ENCODE assay signal across 8 mouse cellular contexts in the genomic region with DNA sequence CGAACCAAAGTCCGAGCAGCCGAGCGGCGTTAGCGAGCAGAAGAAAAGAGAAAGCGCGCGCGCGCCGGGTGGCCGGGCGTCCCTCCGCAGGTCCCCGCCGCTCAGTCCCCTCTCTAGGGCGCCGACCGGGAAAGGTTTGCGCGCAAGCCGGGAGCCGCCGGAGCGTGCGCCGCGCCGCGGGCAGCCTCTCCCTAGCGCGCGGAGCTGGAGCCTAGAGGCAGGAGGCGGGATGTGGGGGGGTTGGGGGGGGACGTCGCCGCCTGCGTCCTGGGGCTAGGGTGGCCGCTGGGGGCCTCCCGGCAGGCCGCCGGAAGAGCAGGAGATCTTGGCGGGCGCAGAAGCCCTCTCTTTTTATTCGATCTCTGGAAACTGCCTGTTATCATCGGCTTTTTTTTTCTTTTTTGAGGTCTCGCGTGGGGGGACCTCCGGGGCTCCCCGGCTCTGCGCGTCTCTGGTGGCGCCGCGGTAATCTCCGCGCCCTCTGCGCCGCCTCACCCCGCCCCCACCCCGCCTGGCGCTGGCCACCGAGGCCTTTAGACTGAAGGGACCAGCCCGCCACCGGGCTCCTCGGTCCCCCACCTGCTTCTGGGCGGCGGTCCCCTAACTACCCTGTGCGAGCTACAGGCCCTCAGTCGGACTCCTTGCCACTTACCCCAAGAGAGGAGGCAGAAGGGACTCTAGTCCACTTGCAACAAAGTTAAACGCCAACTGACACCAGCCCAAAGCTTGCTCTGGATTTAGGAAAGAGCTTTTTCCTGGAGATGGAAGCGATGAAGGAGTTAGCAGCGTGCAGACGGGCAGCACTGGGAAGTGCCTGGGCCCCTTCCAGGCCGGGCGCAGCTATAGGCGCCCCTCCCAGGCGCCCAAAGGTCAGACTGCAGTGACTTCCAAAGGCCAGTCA. TPM values are rescaled to one million over a fixed set of nuclear protein-coding genes. Genes with fewer than 3 reads are reported as not detected.
A peak's percentile ranks its signal among the peaks of the same experiment; 100 is the strongest.
DNase-seq lines count a peak whose midpoint lies in the region; ATAC-seq and TF ChIP-seq lines count a peak whose summit lies in the region.

A gene (minus strand): TSS at position 776 of the 901 bp plus-strand sequence.

- peaks cover 22% of the 10 kb centered on the region for H3K27me3 ChIP-seq in lung, embryonic 16.5 days (ENCODE audit: control insufficient read depth, insufficient read depth, low read depth, low read length)

- WGBS in lung, embryonic 16.5 days, result 2% methylated on average over 50 of the region's 79 CpGs
- WGBS in lung, adult 2 months, result 6% methylated on average over 77 of the region's 79 CpGs

- no peak for DNase-seq in lung, adult 2 months
- DNase-seq in embryo, embryonic 10.5 days (ENCODE audit: low spot score), result peak; percentile 70
- DNase-seq in kidney, postnatal 25 days, result peak; percentile 19 to 49
- peak; percentile 19 for DNase-seq in lung, postnatal 14 days
- DNase-seq in right cerebral cortex, postnatal 4 days, result peak; percentile 64
- DNase-seq in thymus, postnatal 36 days, result no peak

- H3K4me3 ChIP-seq in lung, embryonic 16.5 days (ENCODE audit: low read length), result peak within 1 kb of the TSS; percentile 60
- no peak within 1 kb of the TSS for H3K4me3 ChIP-seq in lung, adult 2 months (replicated peaks; ENCODE audit: extremely low read depth, low read depth, low read length)

- TF ChIP-seq CTCF in lung, adult 2 months (IDR thresholded peaks at IDR 0.05; ENCODE audit: insufficient read depth, low read length), result no peak

- TF ChIP-seq POLR2A in lung, adult 2 months (IDR thresholded peaks at IDR 0.05; ENCODE audit: borderline replicate concordance, extremely low read depth, low read depth, low read length), result no peak

- H3K4me1 ChIP-seq in lung, embryonic 16.5 days (replicated peaks; ENCODE audit: control insufficient read depth, insufficient read depth, low read length), result peaks cover 24% of the 10 kb centered on the region
- H3K4me1 ChIP-seq in lung, adult 2 months (ENCODE audit: control insufficient read depth, insufficient read depth, low read length), result peaks cover 2% of the 10 kb centered on the region; the same call in 1 of the 2 replicates

- H3K36me3 ChIP-seq in lung, embryonic 16.5 days (ENCODE audit: control insufficient read depth, insufficient read depth, low read length), result no peaks in the 10 kb centered on the region

- ATAC-seq in lung, embryonic 16.5 days (ENCODE audit: low read depth), result peak; percentile 80
- ATAC-seq in granulocyte monocyte progenitor cell, adult 5-6 weeks (replicated peaks; ENCODE audit: poor library complexity, severe bottlenecking), result peak; percentile 46

- no peak within 1 kb of the TSS for H3K27ac ChIP-seq in lung, embryonic 16.5 days (ENCODE audit: low read length)

- peak within 1 kb of the TSS; percentile 87 for H3K4me2 ChIP-seq in lung, embryonic 16.5 days (ENCODE audit: low read depth, low read length)

- H3K9ac ChIP-seq in lung, embryonic 16.5 days (ENCODE audit: low read length), result peak within 1 kb of the TSS; percentile 64

- H3K9me3 ChIP-seq in lung, embryonic 16.5 days (ENCODE audit: control insufficient read depth, low read length), result no peaks in the 10 kb centered on the region

RNA-seq across cellular contexts. Expression of the gene that starts here (rescaled TPM):
- 0.70 and 0.78 TPM in 2 replicates for polyA plus RNA-seq in lung, embryonic 16.5 days (2015; fragmentation: Nextera tagmentation; extraction: Ambion mirVana)
- polyA plus RNA-seq in lung, adult 2 months (2012; rRNA removed), result 0.15 and 0.31 TPM in 2 replicates
- not detected in 2 replicates for total RNA-seq in granulocyte monocyte progenitor cell, adult 5-6 weeks (2014; fragmentation: Nextera tagmentation)
- total RNA-seq in granulocyte monocyte progenitor cell, adult 5-6 weeks (2017), result 0.09 TPM in 1 of 2 replicates, not detected in the other

Comparison
In these comparisons a context has a peak if more than half of its experiments do, and no peak if none do; other contexts are left out.
1. DNase-seq: peak in embryo, embryonic 10.5 days (single experiment), kidney, postnatal 25 days (2 of 2), lung, postnatal 14 days (single experiment) and right cerebral cortex, postnatal 4 days (single experiment); none in lung, adult 2 months (single experiment) and thymus, postnatal 36 days (0 of 2).
2. Peak in ATAC-seq, H3K4me3 ChIP-seq, H3K9ac ChIP-seq and H3K4me2 ChIP-seq in lung, embryonic 16.5 days; RNA of the gene not detected or under 1 TPM.
3. Peak in ATAC-seq in granulocyte monocyte progenitor cell, adult 5-6 weeks; RNA of the gene not detected or under 1 TPM.